Mouse (Mus musculus) forebrain, embryonic 11.5 days (tissue): ENCODE data around the gene Chchd6. TPM values are rescaled to one million over a fixed set of nuclear protein-coding genes. Genes with fewer than 3 reads are reported as not detected.

Experiments used
- ATAC-seq: fragments of 200-750 bp; cut with Nextera tagmentation; replicated peaks from 2 replicates; pipeline ENCODE4 v1.8.0; 2017; ENCODE audit warnings: moderate TSS enrichment; ENCODE audit not compliant: low FRiP score
- DNase-seq: peaks from one replicate; pipeline ENCODE4 v3.0.0-alpha.2; 2017; ENCODE audit warnings: low spot score
- H3K27ac ChIP-seq: fragments of 300-500 bp; sonication (generic); 2 replicates; pipeline ENCODE4 v1.5.1; 2014; ENCODE audit warnings: low read depth, low read length
- H3K27me3 ChIP-seq: fragments of 300-500 bp; sonication (generic); 2 replicates; pipeline ENCODE4 v1.6.1; 2014; ENCODE audit warnings: mild to moderate bottlenecking, low read length, mixed read lengths; ENCODE audit not compliant: control insufficient read depth, insufficient read depth
- H3K36me3 ChIP-seq: fragments of 300-500 bp; sonication (generic); 2 replicates; pipeline ENCODE4 v1.6.1; 2014; ENCODE audit warnings: mild to moderate bottlenecking, low read length, moderate library complexity, mixed read lengths; ENCODE audit not compliant: control insufficient read depth, insufficient read depth
- H3K4me1 ChIP-seq: fragments of 300-500 bp; sonication (generic); replicated peaks from 2 replicates; pipeline ENCODE4 v1.6.1; 2014; ENCODE audit warnings: low read length, mixed read lengths; ENCODE audit not compliant: control insufficient read depth, insufficient read depth
- H3K4me2 ChIP-seq: fragments of 300-500 bp; sonication (generic); 2 replicates; pipeline ENCODE4 v1.6.1; 2014; ENCODE audit warnings: low read depth, mild to moderate bottlenecking, low read length, moderate library complexity, mixed read lengths; ENCODE audit not compliant: severe bottlenecking
- H3K4me3 ChIP-seq: fragments of 300-500 bp; sonication (generic); 2 replicates; pipeline ENCODE4 v1.5.1; 2014; ENCODE audit warnings: low read depth, low read length
- H3K9ac ChIP-seq: fragments of 300-500 bp; sonication (generic); 2 replicates; pipeline ENCODE4 v1.6.1; 2014; ENCODE audit warnings: low read length
- H3K9me3 ChIP-seq: fragments of 300-500 bp; sonication (generic); 2 replicates; pipeline ENCODE4 v1.6.1; 2016; ENCODE audit warnings: low read length, mixed read lengths; ENCODE audit not compliant: control insufficient read depth
- whole genome bisulfite sequencing: fragments of 180-500 bp; shearing (Covaris S2); extraction: QIAGEN DNeasy Blood & Tissue Kit; methylation state at CpG from one replicate; pipeline ENCODE4 v1.1.7; 2014; 5-methylcytosine and 5-hydroxymethylcytosine counted together
- polyA plus RNA-seq: library from polyadenylated mRNA; unstranded; fragments of >200 nt; fragmentation: Nextera tagmentation; extraction: Ambion mirVana; gene quantifications from 2 replicates; pipeline ENCODE4 v1.2.1, GENCODE M21; 2014

Chchd6 gene
- polyA plus RNA-seq, 1 experiment from 2014 or later, result 93.7 TPM

DNA sequence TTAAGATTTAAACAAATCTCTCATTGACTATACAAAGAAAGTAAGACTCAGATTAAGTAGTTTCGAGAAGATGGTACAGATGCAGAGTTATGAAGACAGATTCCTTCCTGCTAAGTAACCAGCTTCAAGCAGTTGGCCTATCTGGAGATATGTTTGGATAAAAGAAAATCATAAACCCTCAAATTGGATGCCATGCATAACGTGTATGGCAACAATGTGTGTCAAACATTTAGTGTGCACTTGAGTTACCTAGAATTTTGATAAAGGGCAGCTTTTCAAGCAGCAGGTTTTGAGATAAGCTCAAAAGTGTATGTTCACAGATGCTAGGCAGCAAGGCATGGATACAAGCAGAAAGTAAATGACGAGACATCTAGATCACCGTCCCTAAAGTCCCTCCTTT is 114.3 kb downstream of the Chchd6 start:
- H3K9me3 ChIP-seq, result no peaks in the 10 kb centered on the region
- no peak overlapping the region for H3K27ac ChIP-seq
- no peak overlapping the region for H3K4me3 ChIP-seq
- H3K4me2 ChIP-seq, result no peak overlapping the region
- DNase-seq (no peak), ATAC-seq (no peak)
- no peaks in the 10 kb centered on the region for H3K4me1 ChIP-seq
- no peaks in the 10 kb centered on the region for H3K36me3 ChIP-seq
- 86% methylated on average over 4 of the region's 4 CpGs for WGBS
- H3K27me3 ChIP-seq, result no peaks in the 10 kb centered on the region
- H3K9ac ChIP-seq, result no peak overlapping the region

DNA sequence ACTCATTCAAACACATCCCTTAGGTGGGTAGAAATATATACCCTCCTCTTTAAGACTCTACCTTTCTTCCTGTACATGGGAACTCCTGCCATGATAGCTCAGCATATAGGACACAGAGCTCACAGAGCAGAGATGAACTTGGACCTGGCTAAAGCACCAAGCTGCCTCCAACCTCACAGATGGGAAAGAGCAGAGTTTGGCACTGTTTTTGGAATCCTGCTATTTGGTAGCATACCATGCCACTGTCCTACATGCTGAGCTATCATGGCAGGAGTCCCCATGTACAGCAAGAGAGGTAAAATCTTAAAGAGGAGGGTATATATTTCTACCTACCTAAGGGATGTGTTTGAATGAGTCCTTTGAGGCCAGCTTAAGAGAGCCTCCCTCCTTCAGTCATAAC is 127.5 kb downstream of the Chchd6 start:
- no peak overlapping the region for H3K9ac ChIP-seq
- H3K4me3 ChIP-seq, result no peak overlapping the region
- DNase-seq, result no peak
- no peak overlapping the region for H3K4me2 ChIP-seq
- no peak for ATAC-seq
- H3K36me3 ChIP-seq, result no peaks in the 10 kb centered on the region
- no peaks in the 10 kb centered on the region for H3K4me1 ChIP-seq
- no peaks in the 10 kb centered on the region for H3K27me3 ChIP-seq
- no peaks in the 10 kb centered on the region for H3K9me3 ChIP-seq
- no peak overlapping the region for H3K27ac ChIP-seq

DNA sequence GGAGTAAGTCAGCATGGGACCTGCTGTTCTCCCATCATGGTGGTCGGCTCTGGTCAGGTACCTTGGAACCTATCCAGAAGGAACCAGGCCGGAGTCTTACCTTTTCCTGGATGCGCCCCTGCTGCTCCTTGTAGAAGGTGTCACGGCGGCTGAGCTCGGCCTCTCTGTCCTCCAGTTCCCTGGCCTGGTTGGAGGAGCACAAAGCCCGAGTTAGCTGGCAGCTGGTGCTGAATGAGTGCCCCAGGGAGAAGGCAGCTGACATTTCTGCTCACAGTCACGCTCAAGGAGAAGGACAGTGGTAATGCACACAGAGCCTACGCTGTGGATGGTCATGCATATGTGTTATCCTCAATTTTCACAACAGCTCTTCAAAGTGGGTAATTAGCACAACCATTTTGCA is 128.2 kb downstream of the Chchd6 start:
- Histone ChIP-seq H3K4me2 (no peak overlapping the region), H3K9ac (no peak overlapping the region), H3K36me3 (no peaks in the 10 kb centered on the region), H3K9me3 (no peaks in the 10 kb centered on the region), H3K27ac (no peak overlapping the region), H3K27me3 (no peaks in the 10 kb centered on the region), H3K4me1 (no peaks in the 10 kb centered on the region), H3K4me3 (no peak overlapping the region)
- WGBS, result 86% methylated on average over 9 of the region's 9 CpGs
- ATAC-seq (no peak), DNase-seq (no peak)

DNA sequence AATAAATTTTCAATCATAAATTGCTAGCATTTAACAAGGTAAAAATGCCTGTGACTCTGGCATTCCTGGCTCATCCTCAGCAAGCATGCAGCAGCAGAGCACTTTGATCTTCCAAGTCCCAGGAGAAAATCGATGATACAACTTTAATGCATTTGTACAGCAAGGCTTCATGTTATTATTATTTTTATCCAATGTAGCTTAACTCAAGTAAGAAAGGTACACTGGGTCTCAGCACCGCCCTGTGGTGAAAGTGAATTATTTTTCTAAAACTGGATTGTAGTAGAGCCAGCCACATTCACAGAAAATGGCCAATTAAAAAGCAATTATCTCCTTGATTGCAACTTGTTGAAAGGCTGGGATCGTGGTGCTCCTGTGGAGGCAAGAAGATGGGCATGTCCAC is 128.6 kb downstream of the Chchd6 start:
- ATAC-seq (no peak), DNase-seq (no peak)
- H3K27ac ChIP-seq, result no peak overlapping the region
- H3K4me1 ChIP-seq, result no peaks in the 10 kb centered on the region
- H3K27me3 ChIP-seq, result no peaks in the 10 kb centered on the region
- no peaks in the 10 kb centered on the region for H3K36me3 ChIP-seq
- H3K9ac ChIP-seq, result no peak overlapping the region
- H3K4me2 ChIP-seq, result no peak overlapping the region
- no peaks in the 10 kb centered on the region for H3K9me3 ChIP-seq
- H3K4me3 ChIP-seq, result no peak overlapping the region
- WGBS, result 88% methylated on average over 3 of the region's 3 CpGs

DNA sequence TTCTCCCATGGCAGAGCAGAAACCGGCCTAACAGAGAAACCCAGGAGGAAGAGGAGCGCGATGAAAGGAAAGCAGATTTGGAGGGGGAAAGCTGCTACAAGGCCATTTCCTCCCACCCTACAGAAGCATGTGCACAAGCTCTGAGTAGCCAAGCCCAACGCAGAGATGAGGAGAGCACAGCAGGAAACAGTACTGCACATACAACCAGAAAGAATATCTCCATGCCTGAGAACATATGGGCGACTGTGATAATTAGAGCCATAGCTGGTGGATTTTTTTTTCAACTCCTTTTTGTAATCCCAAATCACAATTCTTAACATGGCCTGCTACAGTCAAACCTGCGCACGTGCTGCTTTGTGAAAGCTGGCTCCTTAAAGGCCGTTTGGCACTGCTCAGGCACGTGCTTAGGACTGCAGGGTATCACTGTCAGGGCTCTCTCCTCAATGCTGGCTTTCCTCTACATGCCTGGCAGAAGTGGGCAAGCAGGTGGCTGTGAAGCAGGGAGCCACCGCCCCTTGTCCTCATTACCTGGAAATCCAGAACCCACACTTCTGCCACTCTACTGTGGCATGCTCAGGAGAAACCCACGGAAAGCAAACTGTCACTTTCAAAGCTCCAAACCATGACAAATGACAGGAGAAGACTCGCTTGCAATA is 129.3 kb downstream of the Chchd6 start:
- H3K4me3 ChIP-seq, result no peak overlapping the region
- no peak overlapping the region for H3K9ac ChIP-seq
- H3K4me1 ChIP-seq, result no peaks in the 10 kb centered on the region
- no peak overlapping the region for H3K4me2 ChIP-seq
- DNase-seq (no peak), ATAC-seq (no peak)
- no peak overlapping the region for H3K27ac ChIP-seq
- no peaks in the 10 kb centered on the region for H3K9me3 ChIP-seq
- no peaks in the 10 kb centered on the region for H3K27me3 ChIP-seq
- WGBS, result 83% methylated on average over 12 of the region's 12 CpGs
- H3K36me3 ChIP-seq, result no peaks in the 10 kb centered on the region

DNA sequence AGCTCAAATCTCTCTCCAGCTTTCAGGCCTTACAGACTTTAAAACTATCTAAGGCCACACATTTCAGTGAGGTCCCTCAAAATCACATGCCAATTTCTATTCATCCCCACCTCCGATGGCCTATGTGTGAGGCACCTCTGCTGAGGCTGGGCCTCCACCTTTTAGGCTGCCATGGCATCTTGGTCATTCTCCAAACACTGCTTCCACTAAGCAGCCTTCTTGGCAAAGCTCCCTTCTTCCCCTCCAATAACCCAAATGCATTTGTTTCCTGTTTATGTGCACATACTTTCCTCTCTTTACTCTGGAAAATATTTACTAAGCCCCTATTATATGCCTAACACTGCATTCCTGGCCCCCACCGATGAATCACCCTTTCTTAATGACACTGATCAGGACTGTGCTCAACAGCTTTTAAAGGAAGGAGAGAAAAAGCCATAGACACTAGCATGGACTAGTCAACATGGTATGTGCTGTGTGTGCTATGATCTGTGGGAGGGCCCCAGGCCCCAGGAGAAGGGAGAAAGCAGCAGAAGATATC is 133.2 kb downstream of the Chchd6 start:
- Histone ChIP-seq H3K27ac (no peak overlapping the region), H3K4me3 (no peak overlapping the region), H3K9me3 (no peaks in the 10 kb centered on the region), H3K4me1 (no peaks in the 10 kb centered on the region), H3K4me2 (no peak overlapping the region), H3K36me3 (no peaks in the 10 kb centered on the region), H3K9ac (no peak overlapping the region), H3K27me3 (no peaks in the 10 kb centered on the region)
- no peak for DNase-seq
- no peak for ATAC-seq
- 88% methylated on average over 2 of the region's 2 CpGs for WGBS

DNA sequence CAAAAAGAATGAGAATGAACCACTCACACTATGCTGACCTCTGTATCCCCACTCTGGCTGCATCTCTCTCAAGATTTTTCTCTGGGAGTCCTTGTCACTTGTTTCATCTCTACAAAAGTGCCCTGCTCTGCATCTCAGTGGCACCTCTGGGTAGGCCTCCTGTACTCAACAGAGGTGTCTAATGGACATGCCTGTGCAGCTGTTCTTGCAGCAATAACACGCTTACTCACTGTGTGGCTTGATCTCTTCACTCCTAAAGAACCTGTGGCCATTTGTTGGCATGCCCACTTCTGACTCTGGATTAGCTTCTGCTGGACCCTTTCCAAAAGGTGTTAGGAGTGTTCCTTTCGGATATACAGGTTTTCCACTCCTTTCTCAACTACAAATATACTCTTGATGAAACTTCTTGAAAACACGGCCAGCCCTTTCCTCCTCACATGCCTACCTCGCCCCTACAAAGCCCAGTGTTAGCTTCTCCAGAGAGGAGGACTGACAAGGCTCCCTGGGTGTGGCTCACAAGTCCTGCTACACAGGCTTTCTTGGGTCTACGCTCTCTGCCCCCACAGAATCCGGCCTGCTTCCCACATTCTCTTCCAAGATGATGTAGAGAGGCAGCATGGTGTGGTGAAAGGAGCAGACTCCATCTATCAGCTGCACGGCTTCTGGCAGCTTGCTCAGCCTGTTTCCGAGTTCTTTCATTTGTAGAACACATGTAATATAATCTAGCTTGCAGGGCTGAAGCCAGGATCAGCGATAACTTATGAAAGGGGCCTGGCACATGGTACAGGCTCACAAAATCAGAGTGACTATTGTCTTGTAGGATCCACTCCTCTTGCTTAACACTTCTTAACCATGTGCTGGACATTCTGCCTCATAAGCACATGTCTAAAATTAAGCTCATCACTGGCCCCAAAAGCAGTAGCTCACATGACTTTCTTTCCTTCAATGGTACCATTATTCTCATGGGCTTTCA is 133.9 kb downstream of the Chchd6 start:
- no peak for ATAC-seq
- no peak overlapping the region for H3K4me2 ChIP-seq
- no peaks in the 10 kb centered on the region for H3K36me3 ChIP-seq
- no peaks in the 10 kb centered on the region for H3K4me1 ChIP-seq
- H3K27me3 ChIP-seq, result no peaks in the 10 kb centered on the region
- WGBS, result 91% methylated on average over 9 of the region's 9 CpGs
- no peak for DNase-seq
- H3K27ac ChIP-seq, result no peak overlapping the region
- H3K9me3 ChIP-seq, result no peaks in the 10 kb centered on the region
- H3K4me3 ChIP-seq, result no peak overlapping the region
- H3K9ac ChIP-seq, result no peak overlapping the region

DNA sequence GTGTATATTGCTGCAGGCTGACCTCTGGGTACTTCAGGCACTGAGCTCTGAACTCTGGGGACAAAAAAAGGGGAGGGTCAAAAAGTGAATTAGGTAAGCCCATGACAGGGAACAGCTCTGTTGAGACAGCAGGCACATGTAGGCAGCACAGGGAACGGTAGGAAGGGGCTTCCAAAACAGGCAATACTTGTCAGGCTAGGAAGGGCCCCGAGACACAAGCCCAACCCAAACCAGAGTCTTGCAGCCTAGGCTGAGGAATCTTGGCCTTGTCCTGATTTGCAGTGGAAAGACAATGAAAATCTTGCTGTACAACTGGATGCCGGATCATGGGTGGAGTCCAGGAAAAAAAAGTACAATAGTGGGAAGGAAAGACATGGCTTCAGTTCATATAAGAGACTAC is 135.8 kb downstream of the Chchd6 start:
- ATAC-seq, result no peak
- no peaks in the 10 kb centered on the region for H3K9me3 ChIP-seq
- no peak for DNase-seq
- H3K27ac ChIP-seq, result no peak overlapping the region
- H3K4me3 ChIP-seq, result no peak overlapping the region
- 84% methylated on average over 3 of the region's 3 CpGs for WGBS
- H3K4me2 ChIP-seq, result no peak overlapping the region
- no peaks in the 10 kb centered on the region for H3K27me3 ChIP-seq
- H3K36me3 ChIP-seq, result no peaks in the 10 kb centered on the region
- H3K9ac ChIP-seq, result no peak overlapping the region
- H3K4me1 ChIP-seq, result no peaks in the 10 kb centered on the region
